Mouse (Mus musculus) stomach, embryonic 15.5 days (tissue): ENCODE data around the gene Slc35e3. TPM values are rescaled to one million over a fixed set of nuclear protein-coding genes. Genes with fewer than 3 reads are reported as not detected.
"Not testable (repeated sequence)": the region's sequence is repeated elsewhere in the genome, so short reads cannot be mapped to it uniquely, and the experiment has no call there.

Experiments used
- ATAC-seq: fragments of 200-750 bp; cut with Nextera tagmentation; 2 replicates; pipeline ENCODE4 v1.8.0; 2017; ENCODE audit warnings: low read depth, moderate number of reproducible peaks, moderate TSS enrichment; ENCODE audit not compliant: insufficient read depth, low FRiP score
- H3K27ac ChIP-seq: fragments of 300-500 bp; sonication (generic); 2 replicates; pipeline ENCODE4 v1.5.1; 2015; ENCODE audit warnings: mild to moderate bottlenecking, inconsistent platforms
- H3K27me3 ChIP-seq: fragments of 300-500 bp; sonication (generic); replicated peaks from 2 replicates; pipeline ENCODE4 v1.6.1; 2015; ENCODE audit warnings: inconsistent platforms
- H3K36me3 ChIP-seq: fragments of 300-500 bp; sonication (generic); 2 replicates; pipeline ENCODE4 v1.6.1; 2015; ENCODE audit warnings: inconsistent platforms
- H3K4me1 ChIP-seq: fragments of 300-500 bp; sonication (generic); 2 replicates; pipeline ENCODE4 v1.6.1; 2015; ENCODE audit warnings: inconsistent platforms
- H3K4me2 ChIP-seq: fragments of 300-500 bp; sonication (generic); 2 replicates; pipeline ENCODE4 v1.6.1; 2015; ENCODE audit warnings: mild to moderate bottlenecking, inconsistent platforms
- H3K4me3 ChIP-seq: fragments of 300-500 bp; sonication (generic); replicated peaks from 2 replicates; pipeline ENCODE4 v1.5.1; 2015; ENCODE audit warnings: inconsistent platforms
- H3K9ac ChIP-seq: fragments of 300-500 bp; sonication (generic); 2 replicates; pipeline ENCODE4 v1.6.1; 2015; ENCODE audit warnings: inconsistent platforms
- H3K9me3 ChIP-seq: fragments of 300-500 bp; sonication (generic); 2 replicates; pipeline ENCODE4 v1.6.1; 2016; ENCODE audit warnings: inconsistent platforms
- WGBS: fragments of 180-500 bp; shearing (Covaris S2); methylation state at CpG from one replicate; pipeline ENCODE4 v1.1.7; 2015; 5-methylcytosine and 5-hydroxymethylcytosine counted together
- polyA plus RNA-seq: library from polyadenylated mRNA; unstranded; fragments of >200 nt; fragmentation: Nextera tagmentation; extraction: Ambion mirVana; gene quantifications from 2 replicates; pipeline ENCODE4 v1.2.1, GENCODE M21; 2015

Gene Slc35e3
- polyA plus RNA-seq, 1 experiment from 2014 or later: 16.5 TPM

- Histone ChIP-seq H3K9me3 (no peaks in the 10 kb centered on the region), H3K4me3 (no peak overlapping the region), H3K4me2 (no peak overlapping the region), H3K9ac (no peak overlapping the region), H3K36me3 (no peaks in the 10 kb centered on the region), H3K27me3 (no peaks in the 10 kb centered on the region), H3K27ac (no peak overlapping the region), H3K4me1 (no peaks in the 10 kb centered on the region)
- 89% methylated on average over 3 of the region's 3 CpGs for WGBS
- ATAC-seq: no peak
Measured at GRCm38 (mm10) chr10:117724804-117725361, 21.3 kb downstream of the Slc35e3 start.

- Histone ChIP-seq H3K27ac (no peak overlapping the region), H3K4me1 (no peaks in the 10 kb centered on the region), H3K36me3 (no peaks in the 10 kb centered on the region), H3K4me3 (no peak overlapping the region), H3K9me3 (no peaks in the 10 kb centered on the region), H3K4me2 (no peak overlapping the region), H3K9ac (no peak overlapping the region), H3K27me3 (no peaks in the 10 kb centered on the region)
- no peak for ATAC-seq
- 72% methylated on average over 5 of the region's 5 CpGs for WGBS
Measured at GRCm38 (mm10) chr10:117724136-117724718, 21.9 kb downstream of the Slc35e3 start.

GRCm38 (mm10) chr10:117718161-117719119 is 27.7 kb downstream of the Slc35e3 start:
- no peak overlapping the region for H3K27ac ChIP-seq
- no peak overlapping the region for H3K4me3 ChIP-seq
- H3K27me3 ChIP-seq: no peaks in the 10 kb centered on the region
- no peak overlapping the region for H3K9ac ChIP-seq
- WGBS: 59% methylated on average over 19 of the region's 19 CpGs
- H3K4me2 ChIP-seq: no peak overlapping the region
- ATAC-seq: no peak
- H3K36me3 ChIP-seq: no peaks in the 10 kb centered on the region
- H3K4me1 ChIP-seq: 0 out of 2 replicates have a peak, but pooled peaks cover 4% of the 10 kb centered on the region
- H3K9me3 ChIP-seq: no peaks in the 10 kb centered on the region

- Histone ChIP-seq H3K9ac (no peak overlapping the region), H3K4me1 (0 out of 2 replicates have a peak, but pooled peaks cover 4% of the 10 kb centered on the region), H3K4me2 (no peak overlapping the region), H3K27me3 (no peaks in the 10 kb centered on the region), H3K36me3 (no peaks in the 10 kb centered on the region), H3K9me3 (no peaks in the 10 kb centered on the region), H3K4me3 (no peak overlapping the region), H3K27ac (no peak overlapping the region)
- peak; percentile 54 for ATAC-seq
- 9% methylated on average over 4 of the region's 4 CpGs for WGBS
Measured at GRCm38 (mm10) chr10:117717583-117717982, 28.6 kb downstream of the Slc35e3 start.

- 86% methylated on average over 3 of the region's 3 CpGs for WGBS
- H3K9ac ChIP-seq: no peak overlapping the region
- no peaks in the 10 kb centered on the region for H3K9me3 ChIP-seq
- no peaks in the 10 kb centered on the region for H3K36me3 ChIP-seq
- no peak overlapping the region for H3K4me2 ChIP-seq
- ATAC-seq: no peak
- 0 out of 2 replicates have a peak, but pooled peaks cover 4% of the 10 kb centered on the region for H3K4me1 ChIP-seq
- H3K27me3 ChIP-seq: no peaks in the 10 kb centered on the region
- H3K27ac ChIP-seq: no peak overlapping the region
- H3K4me3 ChIP-seq: no peak overlapping the region
Measured at GRCm38 (mm10) chr10:117716686-117717085, 29.5 kb downstream of the Slc35e3 start.

- H3K4me3 ChIP-seq, H3K9me3 ChIP-seq, H3K36me3 ChIP-seq, ATAC-seq, H3K27ac ChIP-seq, H3K9ac ChIP-seq, H3K4me1 ChIP-seq, H3K27me3 ChIP-seq, H3K4me2 ChIP-seq: not testable (repeated sequence)
- 98% methylated on average over 1 of the region's 1 CpGs for WGBS
Measured at GRCm38 (mm10) chr10:117715654-117716053, 30.5 kb downstream of the Slc35e3 start.

GRCm38 (mm10) chr10:117714928-117715500 is 31.2 kb downstream of the Slc35e3 start:
- Histone ChIP-seq H3K9ac (no peak overlapping the region), H3K4me1 (peaks cover 10% of the 10 kb centered on the region; the same call in 1 of the 2 replicates), H3K36me3 (no peaks in the 10 kb centered on the region), H3K4me3 (no peak overlapping the region), H3K27ac (no peak overlapping the region), H3K4me2 (no peak overlapping the region), H3K27me3 (no peaks in the 10 kb centered on the region), H3K9me3 (no peaks in the 10 kb centered on the region)
- 73% methylated on average over 4 of the region's 4 CpGs for WGBS
- no peak for ATAC-seq

- 84% methylated on average over 3 of the region's 3 CpGs for WGBS
Measured at GRCm38 (mm10) chr10:117714048-117714545, 32.1 kb downstream of the Slc35e3 start.

GRCm38 (mm10) chr10:117713466-117713865 is 32.7 kb downstream of the Slc35e3 start:
- ATAC-seq: no peak
- WGBS: 92% methylated on average over 8 of the region's 8 CpGs

More at GRCm38 (mm10) chr10:117714048-117714545, 32.1 kb downstream of the Slc35e3 start:
- Histone ChIP-seq H3K27ac (no peak overlapping the region), H3K4me1 (peaks cover 14% of the 10 kb centered on the region; the same call in 1 of the 2 replicates), H3K4me2 (no peak overlapping the region), H3K27me3 (no peaks in the 10 kb centered on the region), H3K36me3 (no peaks in the 10 kb centered on the region), H3K4me3 (no peak overlapping the region), H3K9ac (no peak overlapping the region), H3K9me3 (no peaks in the 10 kb centered on the region)
- no peak for ATAC-seq

GRCm38 (mm10) chr10:117712871-117713270 is 33.3 kb downstream of the Slc35e3 start:
- WGBS: 90% methylated on average over 9 of the region's 9 CpGs
- Histone ChIP-seq H3K36me3 (no peaks in the 10 kb centered on the region), H3K4me2 (no peak overlapping the region), H3K9ac (no peak overlapping the region), H3K27me3 (no peaks in the 10 kb centered on the region), H3K27ac (no peak overlapping the region), H3K9me3 (no peaks in the 10 kb centered on the region), H3K4me1 (peaks cover 14% of the 10 kb centered on the region; the same call in 1 of the 2 replicates), H3K4me3 (no peak overlapping the region)
- no peak for ATAC-seq

More at GRCm38 (mm10) chr10:117713466-117713865, 32.7 kb downstream of the Slc35e3 start:
- Histone ChIP-seq H3K9me3 (no peaks in the 10 kb centered on the region), H3K9ac (no peak overlapping the region), H3K36me3 (no peaks in the 10 kb centered on the region), H3K27me3 (no peaks in the 10 kb centered on the region), H3K4me1 (peaks cover 14% of the 10 kb centered on the region; the same call in 1 of the 2 replicates), H3K4me2 (no peak overlapping the region), H3K4me3 (no peak overlapping the region), H3K27ac (no peak overlapping the region)

GRCm38 (mm10) chr10:117712191-117712754 is 33.9 kb downstream of the Slc35e3 start:
- H3K4me3 ChIP-seq: no peak overlapping the region
- no peaks in the 10 kb centered on the region for H3K9me3 ChIP-seq
- 88% methylated on average over 9 of the region's 9 CpGs for WGBS

More at GRCm38 (mm10) chr10:117712191-117712754, 33.9 kb downstream of the Slc35e3 start:
- ATAC-seq: no peak
- Histone ChIP-seq H3K4me1 (peaks cover 11% of the 10 kb centered on the region; the same call in 1 of the 2 replicates), H3K27ac (no peak overlapping the region), H3K4me2 (no peak overlapping the region), H3K9ac (no peak overlapping the region), H3K27me3 (no peaks in the 10 kb centered on the region), H3K36me3 (no peaks in the 10 kb centered on the region)
